Mouse (Mus musculus): ENCODE results near the gene 1700003E16Rik.

The 1700003E16Rik gene

DNA sequence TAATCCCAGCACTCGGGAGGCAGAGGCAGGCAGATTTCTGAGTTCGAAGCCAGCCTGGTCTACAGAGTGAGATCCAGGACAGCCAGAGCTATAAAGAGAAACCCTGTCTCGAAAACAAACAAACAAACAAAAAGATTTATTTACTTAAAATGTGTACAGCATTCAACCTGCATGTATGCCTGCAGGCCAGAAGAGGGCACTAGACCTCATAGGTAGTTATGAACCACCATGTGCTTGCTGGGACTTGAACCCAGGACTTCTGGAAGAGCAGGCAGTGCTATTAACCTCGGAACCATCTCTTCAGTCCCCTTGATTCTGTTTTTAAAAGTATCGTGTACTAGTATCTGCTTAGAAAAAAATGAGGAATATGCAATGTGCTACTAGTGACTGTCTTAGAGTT is 28.8 kb upstream of the 1700003E16Rik start:
- WGBS: 94% methylated on average over 5 of the region's 5 CpGs

DNA sequence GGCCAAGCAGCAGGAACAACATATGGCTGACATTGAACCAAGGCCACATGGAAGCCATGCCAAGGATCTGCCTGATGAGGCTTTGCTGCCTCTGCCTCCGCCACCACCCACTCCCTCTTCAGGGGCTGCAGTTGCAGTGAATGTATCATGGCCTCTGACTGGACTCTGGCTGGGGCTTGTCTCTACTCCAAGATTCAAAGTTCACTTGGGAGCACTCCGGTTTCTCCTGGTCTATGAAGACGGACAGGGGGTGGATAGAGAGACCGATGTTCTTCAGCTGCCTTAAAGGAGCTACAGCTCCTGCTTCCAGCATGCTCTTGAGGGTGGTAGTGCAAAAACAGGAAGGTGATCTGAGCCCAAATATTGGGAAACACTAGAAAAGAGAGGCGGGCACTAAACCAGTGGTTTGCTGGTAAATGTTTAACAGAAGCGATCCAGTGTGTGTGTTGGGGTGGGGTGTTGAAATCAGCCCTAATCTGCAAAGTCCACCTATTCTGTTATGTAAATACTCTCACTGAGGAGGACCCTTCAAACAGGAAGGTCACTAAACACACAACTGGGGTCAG is 24.7 kb upstream of the 1700003E16Rik start:
- 70% methylated on average over 6 of the region's 6 CpGs for WGBS

DNA sequence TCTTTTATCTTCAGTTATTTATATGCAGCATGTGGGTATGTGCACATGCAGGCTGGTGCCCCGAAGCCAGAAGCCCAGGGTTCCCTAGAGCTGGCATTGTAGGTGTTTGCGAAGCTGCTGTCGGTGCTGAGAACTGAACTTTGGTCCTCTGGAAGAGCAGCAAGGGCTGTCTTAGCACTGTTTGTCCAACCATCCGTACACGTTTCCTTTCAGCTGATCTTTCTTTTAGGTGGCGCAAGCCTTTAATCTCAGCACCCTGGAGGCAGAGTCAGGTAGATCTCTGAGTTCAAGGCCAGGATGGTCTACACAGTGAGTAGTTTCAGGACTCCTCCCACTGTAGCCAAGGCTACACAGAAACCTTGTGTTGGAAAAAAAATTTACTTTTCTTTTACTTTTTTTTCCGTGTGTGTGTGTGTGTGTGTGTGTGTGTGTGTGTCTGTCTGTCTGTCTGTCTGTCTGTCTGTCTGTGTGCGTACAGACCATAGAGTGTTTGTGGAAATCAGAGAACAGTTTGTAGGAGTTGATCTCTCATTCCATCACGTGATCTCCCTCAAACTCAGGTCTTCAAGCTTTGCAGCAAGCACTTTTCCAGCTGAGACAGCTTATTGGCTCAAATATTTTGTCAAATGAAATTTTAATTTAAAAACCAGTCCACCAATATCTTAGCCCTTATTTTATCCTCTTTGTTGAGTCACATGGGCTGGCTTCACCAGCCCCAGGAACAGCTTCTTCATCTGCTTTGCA is 23.9 kb upstream of the 1700003E16Rik start:
- 85% methylated on average over 9 of the region's 9 CpGs for WGBS

DNA sequence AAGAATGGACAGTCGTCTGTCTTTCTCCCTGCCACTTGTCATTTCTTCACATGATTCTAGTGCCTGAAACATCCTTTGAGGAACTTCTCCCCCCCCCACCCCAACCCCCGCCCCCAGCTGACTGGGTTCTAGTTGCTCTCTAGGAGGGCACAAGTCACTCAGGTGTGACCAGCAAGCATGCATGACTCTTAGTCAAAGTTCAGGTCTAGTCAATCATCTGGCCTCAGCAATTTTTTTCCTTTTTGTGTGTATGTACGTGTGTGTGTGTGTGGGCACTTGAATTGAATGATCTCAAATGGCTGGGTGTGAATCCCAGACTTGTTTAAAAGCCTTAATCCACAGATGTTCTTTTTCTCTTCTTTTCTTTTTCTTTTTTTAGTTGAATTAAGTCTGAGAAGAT is 22.0 kb upstream of the 1700003E16Rik start:
- WGBS: 56% methylated on average over 3 of the region's 3 CpGs

DNA sequence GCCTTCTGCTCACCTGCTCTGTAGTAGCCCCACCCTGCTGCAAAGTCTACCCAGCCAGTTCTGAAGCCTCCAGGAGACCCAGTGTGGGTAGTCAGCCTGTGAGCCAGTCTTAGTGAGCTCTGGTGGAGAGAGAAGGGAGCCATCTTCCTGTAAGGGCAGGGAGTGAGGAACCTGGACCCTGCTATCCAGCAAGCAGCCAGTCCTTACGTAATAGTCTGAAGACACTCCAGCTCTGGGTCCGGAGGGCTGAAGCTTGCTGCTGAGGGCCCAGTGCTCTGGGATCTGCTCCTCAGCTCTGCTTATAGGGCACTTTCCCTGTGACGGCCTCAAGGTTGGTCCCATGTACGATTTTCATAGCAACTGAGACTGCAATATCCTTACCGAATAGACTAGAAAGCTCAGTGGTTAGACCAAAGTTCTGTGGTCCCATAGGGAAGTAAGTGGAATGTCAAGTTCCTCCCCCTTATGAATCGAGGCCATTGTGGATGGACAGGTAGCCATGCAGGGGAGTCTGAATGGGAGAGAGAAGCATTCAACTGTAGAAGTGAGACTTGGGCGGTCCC is 21.2 kb upstream of the 1700003E16Rik start, which contains the start of gene Rtkn:
Gene Rtkn (plus strand): TSS at position 513 of the 563 bp plus-strand sequence.
- 72% methylated on average over 7 of the region's 7 CpGs for WGBS

DNA sequence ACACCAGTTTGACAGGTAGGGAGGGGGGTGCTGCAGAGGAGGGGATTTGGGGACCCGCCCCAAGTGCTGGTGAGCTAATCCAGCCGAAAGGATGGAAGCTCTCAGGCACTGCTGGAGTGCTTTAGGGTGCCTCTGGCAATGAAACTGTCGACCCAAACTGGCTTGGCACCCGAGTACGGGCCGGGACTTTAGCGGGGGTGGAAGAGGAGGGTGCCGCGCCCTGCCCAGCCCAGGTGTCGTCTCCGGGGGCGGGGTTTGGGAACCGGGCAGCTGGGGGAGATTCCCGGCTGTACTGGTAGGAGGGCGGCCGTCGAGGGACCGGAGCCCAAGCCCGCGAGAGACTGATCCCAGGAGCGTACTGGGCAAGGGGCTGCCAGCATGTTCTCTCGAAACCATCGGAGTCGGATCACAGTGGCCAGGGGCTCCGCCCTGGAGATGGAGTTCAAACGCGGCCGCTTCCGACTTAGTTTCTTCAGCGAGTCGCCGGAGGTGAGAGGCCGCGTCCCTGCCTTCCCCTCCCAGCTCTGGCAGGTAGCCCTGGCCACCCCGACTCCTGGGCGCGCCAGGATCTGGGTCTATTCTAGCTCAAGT is 20.5 kb upstream of the 1700003E16Rik start:
- WGBS: 18% methylated on average over 37 of the region's 37 CpGs

DNA sequence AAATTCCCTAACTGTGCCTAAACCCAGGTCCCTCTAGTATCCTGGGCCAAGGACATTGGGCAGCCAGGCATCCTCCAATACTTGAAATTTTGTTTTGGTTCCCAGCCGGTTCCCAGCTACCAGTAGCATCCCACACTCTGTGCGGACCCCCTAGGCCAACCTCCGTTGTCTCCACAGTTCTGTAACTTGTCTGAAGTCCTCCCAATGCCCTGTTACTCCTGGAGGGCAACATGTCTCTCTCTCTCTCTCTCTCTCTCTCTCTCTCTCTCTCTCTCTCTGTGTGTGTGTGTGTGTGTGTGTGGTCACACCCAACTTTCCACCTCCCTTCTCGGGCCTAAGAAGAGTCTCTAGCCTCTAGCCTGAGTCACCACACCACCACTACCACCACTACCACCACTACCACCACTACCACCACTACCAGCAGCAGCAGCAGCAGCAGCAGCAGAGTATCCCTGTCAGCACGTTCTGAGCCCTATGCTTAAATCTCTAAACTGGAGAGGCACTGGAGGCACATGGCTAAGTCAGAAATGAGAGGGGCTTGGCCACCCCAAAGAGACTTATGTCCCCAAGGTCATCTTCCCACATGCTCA is 19.8 kb upstream of the 1700003E16Rik start:
- 44% methylated on average over 5 of the region's 5 CpGs for WGBS

DNA sequence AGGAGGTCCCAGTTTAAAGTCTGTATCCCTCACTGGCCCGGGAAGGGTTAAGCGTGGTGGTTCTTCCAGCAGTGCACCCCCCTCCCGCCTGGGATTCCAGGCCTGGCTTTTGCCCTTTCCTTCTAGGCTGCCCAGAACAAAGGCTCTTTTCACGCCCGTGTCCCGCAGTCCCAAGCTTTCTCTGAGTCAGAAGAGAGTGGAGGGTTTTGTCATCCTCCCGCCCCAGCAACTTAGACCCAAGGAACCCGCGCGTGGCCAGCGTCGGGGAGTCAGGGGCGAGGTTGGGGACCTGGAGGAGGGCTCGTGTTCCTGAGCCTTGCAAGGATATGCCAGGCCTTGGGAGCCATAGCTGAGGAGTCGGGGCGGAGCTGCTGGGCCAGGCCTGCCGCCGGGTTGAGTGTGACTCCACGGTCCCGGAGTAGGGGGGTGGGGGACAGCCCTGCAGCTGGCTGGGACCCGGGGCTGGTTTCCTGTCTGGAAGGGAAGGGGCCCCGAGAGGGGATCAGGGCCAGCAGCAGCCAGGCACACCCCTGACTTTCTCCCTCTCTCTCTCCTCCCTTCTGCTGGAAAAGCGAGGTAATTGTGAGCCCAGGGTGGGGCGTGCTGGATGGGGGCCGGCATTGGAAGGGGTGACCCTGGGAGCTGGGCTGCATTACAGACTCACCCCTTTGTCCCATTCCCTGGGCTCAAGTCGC is 19.2 kb upstream of the 1700003E16Rik start:
- WGBS: 11% methylated on average over 24 of the region's 26 CpGs

DNA sequence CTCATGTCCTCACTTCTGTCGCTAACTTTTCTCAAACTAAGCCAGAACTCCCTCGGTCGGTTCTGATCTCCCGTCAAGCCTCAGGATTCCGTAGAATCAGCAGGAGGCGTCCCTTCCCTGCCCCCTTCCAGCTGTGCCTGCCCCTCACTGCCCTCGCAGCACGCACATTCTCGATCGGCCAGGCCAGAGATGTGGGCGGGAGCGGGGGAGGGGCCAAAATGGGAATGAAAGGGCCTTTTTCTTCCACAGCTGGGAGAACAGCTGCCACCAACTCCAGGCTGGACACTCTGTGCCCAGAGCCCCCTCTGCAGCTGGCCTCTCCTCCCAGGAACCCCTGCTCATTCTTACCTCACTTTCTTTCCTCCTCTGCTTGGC is 18.6 kb upstream of the 1700003E16Rik start:
- 3% methylated on average over 12 of the region's 12 CpGs for WGBS

DNA sequence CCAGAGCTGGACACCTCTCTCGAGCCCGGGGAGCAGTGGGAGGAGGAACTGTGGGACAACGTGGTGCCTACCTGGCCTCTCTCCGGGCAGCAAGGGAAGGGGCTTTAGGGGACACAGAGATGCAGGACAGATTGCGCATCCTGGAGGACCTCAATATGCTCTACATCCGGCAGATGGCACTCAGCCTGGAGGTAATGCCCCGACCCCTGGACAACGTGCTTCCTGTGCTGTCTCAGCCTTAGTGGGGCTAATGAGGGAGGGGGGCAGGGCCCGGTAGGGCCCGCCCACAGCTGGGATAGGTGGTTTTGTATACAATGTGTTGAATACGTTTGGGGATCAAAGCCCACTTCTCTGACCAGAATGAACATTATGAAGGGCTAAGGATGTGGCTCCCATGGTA is 18.1 kb upstream of the 1700003E16Rik start:
- WGBS: 12% methylated on average over 11 of the region's 11 CpGs

DNA sequence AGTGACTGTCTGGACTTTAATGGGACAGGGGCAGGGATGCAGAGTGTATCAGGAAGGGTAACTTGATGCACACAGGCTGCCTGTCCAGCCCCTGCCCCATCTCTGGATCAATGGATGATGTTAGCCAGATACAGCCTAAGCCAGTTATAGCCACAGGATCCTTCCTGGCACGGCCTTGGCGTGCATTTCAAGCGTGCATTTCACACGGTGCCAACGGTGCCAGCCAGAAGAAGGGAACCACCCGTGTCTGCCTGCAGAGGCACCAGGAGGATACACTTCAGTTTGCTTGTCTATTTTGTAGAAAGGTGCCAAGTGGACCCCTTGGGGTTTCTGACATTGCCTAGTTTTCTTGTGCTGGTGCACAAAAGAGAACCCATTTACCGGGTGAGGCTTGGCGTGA is 16.2 kb upstream of the 1700003E16Rik start:
- WGBS: 78% methylated on average over 8 of the region's 8 CpGs

DNA sequence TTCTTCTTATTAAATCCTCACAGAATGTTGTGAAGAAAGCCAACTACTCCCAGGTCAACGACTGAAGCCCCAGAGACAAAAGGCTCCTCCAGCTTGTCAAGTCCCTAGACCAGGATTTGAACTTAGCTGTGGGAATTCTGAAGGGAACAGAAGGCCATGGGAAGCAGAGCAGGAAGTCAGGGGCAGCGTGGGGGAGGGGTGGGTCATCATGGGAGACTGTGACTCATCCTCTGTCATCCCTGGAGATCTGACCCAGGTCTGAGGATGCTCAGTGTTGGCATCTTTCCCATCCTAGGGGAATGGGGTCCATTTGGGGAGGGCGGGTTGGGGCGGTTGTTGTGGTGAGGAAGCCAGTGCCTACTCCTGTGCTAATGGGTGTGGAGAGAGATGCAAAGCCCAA is 14.6 kb upstream of the 1700003E16Rik start:
- 35% methylated on average over 4 of the region's 4 CpGs for WGBS

DNA sequence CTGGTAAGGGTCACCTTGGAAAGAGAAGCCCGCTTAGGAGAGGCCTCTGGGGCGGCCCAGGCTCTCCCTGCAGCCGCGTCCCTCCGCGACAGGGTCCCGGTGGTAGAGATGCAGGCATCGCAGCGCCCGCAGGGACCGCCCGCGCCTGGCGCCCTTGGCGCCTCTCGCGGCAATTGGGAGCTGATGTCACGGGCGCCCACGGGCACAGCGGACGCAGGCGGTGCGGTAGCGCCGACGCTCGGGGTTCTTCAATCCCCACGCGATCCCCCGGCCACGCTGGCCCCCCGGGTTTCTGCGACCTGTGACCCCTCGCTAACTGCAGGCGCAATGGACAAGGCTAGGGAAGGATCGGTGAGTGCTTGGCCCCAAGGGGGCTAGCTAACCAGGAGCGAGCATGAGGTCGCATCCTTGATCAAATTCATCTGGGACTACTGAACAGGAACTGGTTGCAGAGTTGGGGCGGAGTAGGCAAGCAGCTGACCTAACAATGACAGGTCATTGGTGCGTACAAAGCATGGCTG is 13.9 kb upstream of the 1700003E16Rik start:
- 4% methylated on average over 41 of the region's 41 CpGs for WGBS

DNA sequence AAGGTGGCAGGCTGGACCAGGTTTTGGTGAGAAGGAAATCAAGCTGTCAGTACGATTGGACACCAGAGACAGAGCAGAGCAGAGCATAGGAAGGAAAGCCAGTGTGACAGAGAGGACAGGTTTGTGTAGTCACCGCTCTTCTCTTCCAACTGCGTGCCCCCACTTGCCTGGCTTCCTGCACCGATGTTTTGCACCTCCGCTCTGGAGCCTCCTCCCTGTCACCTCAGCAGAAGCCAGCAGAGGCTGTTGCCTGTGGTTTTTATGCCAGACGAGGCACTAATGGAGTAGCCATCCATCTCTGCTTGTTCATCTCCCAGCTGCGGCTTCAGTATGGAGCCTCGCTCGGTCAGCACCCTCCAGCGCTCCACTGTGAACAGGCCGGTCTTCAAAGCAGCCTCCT is 13.3 kb upstream of the 1700003E16Rik start:
- WGBS: 41% methylated on average over 11 of the region's 11 CpGs

DNA sequence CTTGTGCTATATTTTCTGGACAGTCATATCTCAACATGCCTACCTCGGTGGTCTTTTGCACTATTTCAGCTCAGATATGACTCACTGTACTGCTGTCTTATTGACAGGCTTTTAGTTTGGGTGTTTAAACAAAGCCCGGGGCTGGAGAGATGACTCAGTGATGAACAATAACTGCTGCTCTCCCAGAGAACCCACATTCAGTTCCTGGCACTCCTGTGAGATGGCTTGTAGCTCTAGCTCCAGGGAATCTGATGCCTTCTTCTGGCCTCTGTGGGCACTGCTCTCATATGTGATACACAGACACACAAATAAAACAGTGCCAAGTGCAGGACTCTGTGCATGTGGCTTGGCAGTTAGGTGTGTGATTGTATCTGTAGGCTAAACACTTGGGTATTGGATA is 11.0 kb upstream of the 1700003E16Rik start:
- 26% methylated on average over 2 of the region's 2 CpGs for WGBS

DNA sequence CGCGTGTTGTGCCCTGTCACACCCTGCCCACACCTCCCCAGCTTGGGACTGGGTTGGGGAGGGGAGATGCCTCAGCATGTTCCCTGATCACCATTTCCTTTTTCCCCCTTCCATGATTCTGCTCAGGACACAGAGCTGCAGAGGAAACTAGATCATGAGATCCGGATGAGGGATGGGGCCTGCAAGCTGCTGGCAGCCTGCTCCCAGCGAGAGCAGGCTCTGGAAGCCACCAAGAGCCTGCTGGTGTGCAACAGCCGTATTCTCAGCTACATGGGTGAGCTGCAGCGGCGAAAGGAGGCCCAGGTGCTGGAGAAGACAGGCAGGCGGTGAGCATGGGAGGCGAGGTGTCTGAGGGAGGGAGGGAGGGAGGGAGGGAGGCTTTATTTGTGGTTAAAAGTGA is 10.4 kb upstream of the 1700003E16Rik start:
- 48% methylated on average over 9 of the region's 9 CpGs for WGBS

DNA sequence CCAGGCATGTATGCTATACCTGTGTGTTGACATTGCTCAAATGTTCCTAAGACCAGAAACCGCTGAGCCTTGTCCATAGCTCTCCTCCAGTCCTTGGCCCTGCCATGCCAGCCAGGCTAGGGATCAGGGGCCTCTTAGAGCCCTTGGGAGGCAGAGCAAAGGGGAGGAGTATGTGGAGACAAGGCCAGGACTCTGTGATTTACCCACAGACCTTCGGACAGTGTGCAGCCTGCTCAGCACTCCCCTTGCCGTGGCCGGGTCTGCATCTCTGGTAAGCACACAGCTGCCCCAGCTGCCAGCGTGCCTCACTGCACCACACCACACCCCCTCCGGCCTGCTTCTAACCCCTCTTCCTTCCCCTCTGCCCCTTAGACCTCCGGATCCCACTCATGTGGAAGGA is 8.9 kb upstream of the 1700003E16Rik start:
- 74% methylated on average over 7 of the region's 7 CpGs for WGBS

DNA sequence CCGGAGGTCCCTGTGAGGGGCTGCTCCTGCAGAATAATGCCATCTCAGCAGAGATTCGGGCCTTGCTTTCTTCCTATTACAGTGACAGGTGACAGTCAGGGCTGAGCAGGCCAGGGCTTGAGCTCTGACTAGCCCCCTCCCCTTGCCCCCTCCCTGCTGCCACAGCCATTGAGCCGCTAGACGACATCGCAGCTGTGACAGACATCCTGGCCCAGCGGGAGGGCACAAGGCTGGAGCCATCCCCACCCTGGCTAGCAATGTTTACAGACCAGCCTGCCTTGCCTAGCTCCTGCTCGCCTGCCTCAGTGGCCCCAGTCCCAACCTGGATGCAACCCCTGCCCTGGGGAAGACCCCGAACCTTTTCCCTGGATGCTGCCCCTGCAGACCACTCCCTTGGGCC is 4.5 kb upstream of the 1700003E16Rik start:
- WGBS: 52% methylated on average over 8 of the region's 8 CpGs

DNA sequence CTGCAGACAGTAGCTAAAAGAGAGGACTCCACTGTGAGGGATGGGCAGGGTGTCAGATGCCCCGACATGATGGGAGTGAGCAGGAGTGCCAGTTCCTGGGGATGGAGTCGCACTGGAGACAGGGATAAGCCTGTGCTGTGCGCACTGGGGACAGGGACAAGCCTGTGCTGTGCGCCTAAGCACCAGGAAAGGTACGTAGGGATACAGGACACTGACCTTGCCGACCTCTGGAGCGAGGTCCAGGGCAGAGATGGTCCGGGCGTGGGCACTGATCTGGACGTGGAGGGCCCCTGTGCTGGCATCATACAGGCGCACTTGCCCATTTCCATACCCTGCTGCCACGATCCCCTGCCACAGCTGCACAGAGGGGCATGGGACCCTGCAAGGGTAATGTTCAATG is 3.2 kb upstream of the 1700003E16Rik start:
- WGBS: 90% methylated on average over 12 of the region's 12 CpGs

DNA sequence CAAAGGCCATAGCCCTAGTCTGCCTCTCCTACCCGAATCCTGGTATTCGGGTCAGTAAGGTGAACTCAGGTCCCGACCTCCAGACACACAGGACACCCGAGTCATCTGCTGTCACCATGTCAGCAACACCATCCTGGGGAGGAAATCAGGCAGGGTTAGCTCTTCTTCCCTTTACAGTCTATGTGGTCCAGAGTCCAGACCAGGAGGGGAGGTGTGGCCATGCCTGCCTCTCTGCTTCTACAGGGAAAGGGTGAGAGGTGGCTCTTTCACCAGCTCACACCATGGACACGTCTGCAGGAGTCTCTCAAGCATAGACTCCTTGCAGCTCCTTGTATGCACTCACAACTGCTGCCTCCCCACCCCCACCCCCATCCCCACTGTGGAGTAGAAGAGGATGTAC is 2.7 kb upstream of the 1700003E16Rik start:
- WGBS: 74% methylated on average over 5 of the region's 5 CpGs

DNA sequence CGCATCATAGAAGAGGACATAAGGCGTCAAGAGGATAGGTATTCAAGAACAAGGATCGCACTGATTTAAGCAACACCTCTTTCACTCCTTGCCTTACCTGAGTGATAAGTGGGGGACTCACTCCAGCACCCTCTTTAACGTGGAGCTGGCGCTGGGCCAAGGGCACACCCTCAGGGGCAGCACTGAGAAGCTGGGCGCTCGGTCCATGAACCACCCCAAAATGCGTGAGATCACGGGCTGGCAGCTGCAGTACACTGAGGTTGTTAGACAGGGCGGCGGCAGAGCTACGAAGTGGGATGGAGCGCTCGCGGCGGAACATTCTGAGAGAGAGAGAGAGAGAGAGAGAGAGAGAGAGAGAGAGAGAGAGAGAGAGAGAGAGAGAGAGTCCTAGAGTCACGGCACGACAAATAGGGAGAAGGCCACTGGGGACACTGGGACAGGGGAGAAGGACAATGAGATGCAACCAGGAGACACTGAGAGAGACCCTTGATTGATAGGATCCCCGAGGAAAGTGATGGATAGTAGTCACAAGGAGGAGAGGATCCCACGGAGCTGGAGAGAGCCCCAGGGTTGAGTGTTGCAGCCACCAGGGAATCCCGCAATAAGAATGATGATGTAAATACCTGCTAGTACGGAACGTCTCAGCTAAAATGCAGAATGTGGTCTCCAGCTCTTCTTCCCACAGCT is 509 bp upstream of the 1700003E16Rik start:
- WGBS: 10% methylated on average over 23 of the region's 23 CpGs

All from cerebral cortex, adult 2 months (tissue).